Mouse (Mus musculus): ENCODE measurements around the gene 1700001J03Rik. TPM values are rescaled to one million over a fixed set of nuclear protein-coding genes. Genes with fewer than 3 reads are reported as not detected.

The 1700001J03Rik gene
- total RNA-seq, 1 experiment = not detected

- TF ChIP-seq MAFK (IDR thresholded peaks at IDR 0.05; ENCODE audit: insufficient read depth, low read depth, low read length) (no peak), ZC3H11A (IDR thresholded peaks at IDR 0.05; ENCODE audit: borderline replicate concordance, low read depth, low read length) (no peak), CHD2 (IDR thresholded peaks at IDR 0.05; ENCODE audit: low read depth, low read length) (no peak), HCFC1 (IDR thresholded peaks at IDR 0.05; ENCODE audit: borderline replicate concordance, insufficient read depth, low read length) (no peak), ZNF384 (IDR thresholded peaks at IDR 0.05; ENCODE audit: low read depth, low read length) (no peak)
- Histone ChIP-seq H3K4me3 (ENCODE audit: insufficient read depth in 1 of 2, low read depth in 1 of 2, low read length in 2 of 2, poor library complexity in 1 of 2, severe bottlenecking in 1 of 2) (no peak overlapping the region), H3K4me1 (ENCODE audit: control insufficient read depth in 2 of 2, insufficient read depth in 2 of 2, low read length in 2 of 2, poor library complexity in 1 of 2) (no peaks in the 10 kb centered on the region), H3K9me3 (ENCODE audit: control insufficient read depth, insufficient read depth, low read depth, low read length) (no peaks in the 10 kb centered on the region), H3K27ac (ENCODE audit: insufficient read depth, low read depth, low read length, poor library complexity, severe bottlenecking) (no peak overlapping the region), H3K9ac (ENCODE audit: insufficient read depth, low read depth, low read length, poor library complexity, severe bottlenecking) (no peak overlapping the region), H3K36me3 (ENCODE audit: control insufficient read depth, insufficient read depth, low read length, poor library complexity, severe bottlenecking) (no peaks in the 10 kb centered on the region)
- no peak for DNase-seq (ENCODE audit: low read depth, low spot score)
- in situ Hi-C loops (cut with MboI; ENCODE audit: low sequenced_read_pairs in 2 of 2, unreplicated experiment in 2 of 2) = loop anchor here (25.0 kb wide), 1 partner anchor 297 kb away; the partner anchor contains the start of genes Gm6370 (in 2 of the 2) and Gm6408 (in 2 of the 2)
Measured at GRCm38 (mm10) chr5:146190501-146191269, 5.6 kb upstream of the 1700001J03Rik start.

GRCm38 (mm10) chr5:146190093-146190492 lies 5.0 kb upstream of the 1700001J03Rik start:
- Histone ChIP-seq H3K27ac (ENCODE audit: insufficient read depth, low read depth, low read length, poor library complexity, severe bottlenecking) (no peak overlapping the region), H3K9me3 (ENCODE audit: control insufficient read depth, insufficient read depth, low read depth, low read length) (no peaks in the 10 kb centered on the region), H3K9ac (ENCODE audit: insufficient read depth, low read depth, low read length, poor library complexity, severe bottlenecking) (no peak overlapping the region), H3K36me3 (ENCODE audit: control insufficient read depth, insufficient read depth, low read length, poor library complexity, severe bottlenecking) (no peaks in the 10 kb centered on the region), H3K4me3 (ENCODE audit: insufficient read depth in 1 of 2, low read depth in 1 of 2, low read length in 2 of 2, poor library complexity in 1 of 2, severe bottlenecking in 1 of 2) (no peak overlapping the region), H3K4me1 (ENCODE audit: control insufficient read depth in 2 of 2, insufficient read depth in 2 of 2, low read length in 2 of 2, poor library complexity in 1 of 2) (no peaks in the 10 kb centered on the region)
- TF ChIP-seq ZNF384 (IDR thresholded peaks at IDR 0.05; ENCODE audit: low read depth, low read length) (no peak), CHD2 (IDR thresholded peaks at IDR 0.05; ENCODE audit: low read depth, low read length) (no peak), MAFK (IDR thresholded peaks at IDR 0.05; ENCODE audit: insufficient read depth, low read depth, low read length) (no peak), HCFC1 (IDR thresholded peaks at IDR 0.05; ENCODE audit: borderline replicate concordance, insufficient read depth, low read length) (no peak), ZC3H11A (IDR thresholded peaks at IDR 0.05; ENCODE audit: borderline replicate concordance, low read depth, low read length) (no peak)
- in situ Hi-C loops (cut with MboI; ENCODE audit: low sequenced_read_pairs in 2 of 2, unreplicated experiment in 2 of 2) = loop anchor here (25.0 kb wide), 1 partner anchor 297 kb away; the partner anchor contains the start of genes Gm6370 (in 2 of the 2) and Gm6408 (in 2 of the 2)
- no peak for DNase-seq (ENCODE audit: low read depth, low spot score)

GRCm38 (mm10) chr5:146188712-146189111 lies 3.6 kb upstream of the 1700001J03Rik start:
- Histone ChIP-seq H3K27ac (ENCODE audit: insufficient read depth, low read depth, low read length, poor library complexity, severe bottlenecking) (no peak overlapping the region), H3K9ac (ENCODE audit: insufficient read depth, low read depth, low read length, poor library complexity, severe bottlenecking) (no peak overlapping the region), H3K4me1 (ENCODE audit: control insufficient read depth in 2 of 2, insufficient read depth in 2 of 2, low read length in 2 of 2, poor library complexity in 1 of 2) (no peaks in the 10 kb centered on the region), H3K36me3 (ENCODE audit: control insufficient read depth, insufficient read depth, low read length, poor library complexity, severe bottlenecking) (no peaks in the 10 kb centered on the region), H3K9me3 (ENCODE audit: control insufficient read depth, insufficient read depth, low read depth, low read length) (no peaks in the 10 kb centered on the region), H3K4me3 (ENCODE audit: insufficient read depth in 1 of 2, low read depth in 1 of 2, low read length in 2 of 2, poor library complexity in 1 of 2, severe bottlenecking in 1 of 2) (no peak overlapping the region)
- in situ Hi-C loops (cut with MboI; ENCODE audit: low sequenced_read_pairs in 2 of 2, unreplicated experiment in 2 of 2) = loop anchor here (25.0 kb wide), 1 partner anchor 299 kb away; the partner anchor contains the start of genes Gm6370 (in 2 of the 2) and Gm6408 (in 2 of the 2)
- no peak for DNase-seq (ENCODE audit: low read depth, low spot score)
- no peak for TF ChIP-seq MAFK (IDR thresholded peaks at IDR 0.05; ENCODE audit: insufficient read depth, low read depth, low read length)
- no peak for TF ChIP-seq ZNF384 (IDR thresholded peaks at IDR 0.05; ENCODE audit: low read depth, low read length)
- no peak for TF ChIP-seq CHD2 (IDR thresholded peaks at IDR 0.05; ENCODE audit: low read depth, low read length)
- TF ChIP-seq HCFC1 (IDR thresholded peaks at IDR 0.05; ENCODE audit: borderline replicate concordance, insufficient read depth, low read length) = no peak
- no peak for TF ChIP-seq ZC3H11A (IDR thresholded peaks at IDR 0.05; ENCODE audit: borderline replicate concordance, low read depth, low read length)

DNA sequence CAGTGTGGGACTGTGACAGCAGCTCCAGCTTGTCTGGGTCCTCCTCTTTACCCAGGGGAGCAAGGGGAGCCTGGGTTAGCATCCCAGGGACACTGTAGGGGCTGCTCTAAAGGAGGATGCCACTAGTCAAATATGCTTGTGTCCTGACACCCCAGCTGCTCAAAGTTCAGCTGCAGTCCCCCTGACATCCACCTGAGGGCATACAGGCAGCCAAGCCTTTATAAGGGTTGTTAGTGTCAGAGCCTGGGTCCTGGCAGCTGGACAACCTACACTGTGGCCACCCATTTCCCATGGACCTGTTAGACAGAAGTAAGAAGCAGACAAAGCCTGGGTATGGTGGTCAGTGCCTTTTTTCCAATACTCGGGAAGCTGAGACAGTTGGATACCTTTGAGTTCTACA lies 3.0 kb upstream of the 1700001J03Rik start:
- Histone ChIP-seq H3K9ac (ENCODE audit: insufficient read depth, low read depth, low read length, poor library complexity, severe bottlenecking) (no peak overlapping the region), H3K27ac (ENCODE audit: insufficient read depth, low read depth, low read length, poor library complexity, severe bottlenecking) (no peak overlapping the region), H3K4me1 (ENCODE audit: control insufficient read depth in 2 of 2, insufficient read depth in 2 of 2, low read length in 2 of 2, poor library complexity in 1 of 2) (no peaks in the 10 kb centered on the region), H3K36me3 (ENCODE audit: control insufficient read depth, insufficient read depth, low read length, poor library complexity, severe bottlenecking) (no peaks in the 10 kb centered on the region), H3K9me3 (ENCODE audit: control insufficient read depth, insufficient read depth, low read depth, low read length) (no peaks in the 10 kb centered on the region), H3K4me3 (ENCODE audit: insufficient read depth in 1 of 2, low read depth in 1 of 2, low read length in 2 of 2, poor library complexity in 1 of 2, severe bottlenecking in 1 of 2) (no peak overlapping the region)
- in situ Hi-C loops (cut with MboI; ENCODE audit: low sequenced_read_pairs in 2 of 2, unreplicated experiment in 2 of 2) = loop anchor here (25.0 kb wide), 1 partner anchor 299 kb away; the partner anchor contains the start of genes Gm6370 (in 2 of the 2) and Gm6408 (in 2 of the 2)
- no peak for DNase-seq (ENCODE audit: low read depth, low spot score)
- TF ChIP-seq CHD2 (IDR thresholded peaks at IDR 0.05; ENCODE audit: low read depth, low read length) (no peak), ZC3H11A (IDR thresholded peaks at IDR 0.05; ENCODE audit: borderline replicate concordance, low read depth, low read length) (no peak), ZNF384 (IDR thresholded peaks at IDR 0.05; ENCODE audit: low read depth, low read length) (no peak)

All from ES-E14 (cell line).